9 mouse cellular contexts compared by ENCODE assay signal in the genomic region with DNA sequence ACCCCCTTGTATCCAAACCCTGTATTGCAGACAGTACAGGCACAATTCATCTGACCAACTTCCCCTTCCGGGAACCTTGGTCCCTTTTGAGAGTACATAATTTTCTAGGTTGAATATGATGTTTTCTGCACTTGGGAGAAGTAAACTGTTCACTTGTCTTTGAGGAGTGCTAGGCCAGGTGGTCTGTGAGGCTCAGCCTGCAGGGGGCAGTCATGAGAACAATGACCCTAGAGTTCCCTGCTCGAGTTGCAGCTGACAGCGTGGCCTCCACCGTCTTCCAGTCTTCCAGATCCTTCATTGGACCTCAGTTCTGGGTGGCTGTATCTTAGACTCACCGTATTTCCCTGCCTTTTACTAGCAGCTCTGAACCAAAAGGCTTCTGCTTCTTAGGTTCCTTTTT. TPM values are rescaled to one million over a fixed set of nuclear protein-coding genes. Genes with fewer than 3 reads are reported as not detected.
DNase-seq lines count a peak whose midpoint lies in the region; ATAC-seq and TF ChIP-seq lines count a peak whose summit lies in the region.
"Had no signal": no experiment of that assay in that cellular context is flagged by ENCODE, and none has a peak within 500 bp of the region (broad histone marks: within the 10 kb centered on the region; RNA-seq: fewer than 3 reads in every experiment).

No protein-coding gene starts in this region.

- H3K4me2 ChIP-seq in limb, embryonic 14.5 days (replicated peaks; ENCODE audit: low read depth, low read length, severe bottlenecking): no peak overlapping the region
- H3K4me2 ChIP-seq: midbrain, embryonic 12.5 days had no signal

- no peaks in the 10 kb centered on the region for H3K9me3 ChIP-seq in ES-Bruce4 (replicated peaks; ENCODE audit: control insufficient read depth, insufficient read depth, low read length, poor library complexity, severe bottlenecking)
- no peaks in the 10 kb centered on the region for H3K9me3 ChIP-seq in limb, embryonic 14.5 days (ENCODE audit: control insufficient read depth, low read length)
- H3K9me3 ChIP-seq: midbrain, embryonic 12.5 days had no signal

- TF ChIP-seq EP300 in ES-Bruce4 (IDR thresholded peaks at IDR 0.05; ENCODE audit: insufficient read depth, low read depth, low read length): no peak

- no peaks in the 10 kb centered on the region for H3K4me1 ChIP-seq in ES-Bruce4 (ENCODE audit: control insufficient read depth, insufficient read depth, low read length)
- H3K4me1 ChIP-seq in limb, embryonic 14.5 days (ENCODE audit: control insufficient read depth, insufficient read depth, low read length): peaks cover 7% of the 10 kb centered on the region

- no peak overlapping the region for H3K9ac ChIP-seq in ES-Bruce4 (ENCODE audit: low read depth, poor library complexity, severe bottlenecking)
- H3K9ac ChIP-seq in limb, embryonic 14.5 days (ENCODE audit: low read depth, low read length, severe bottlenecking): no peak overlapping the region
- H3K9ac ChIP-seq: midbrain, embryonic 12.5 days had no signal

- WGBS in limb, embryonic 14.5 days: 21% methylated on average over 5 of the region's 5 CpGs

- no peaks in the 10 kb centered on the region for H3K36me3 ChIP-seq in ES-Bruce4 (ENCODE audit: control insufficient read depth, insufficient read depth, low read length, poor library complexity, severe bottlenecking)
- no peaks in the 10 kb centered on the region for H3K36me3 ChIP-seq in limb, embryonic 14.5 days (ENCODE audit: control insufficient read depth, insufficient read depth, low read length)
- H3K36me3 ChIP-seq: midbrain, embryonic 12.5 days had no signal

- peak in 1 of 2 experiments; percentile 70 for DNase-seq in layer of hippocampus, adult 2 months (ENCODE audit: low spot score in 2 of 2)
- DNase-seq in layer of hippocampus, adult 9-10 months (ENCODE audit: low spot score): no peak
- peak; percentile 83 for DNase-seq in brain, adult 2 months (ENCODE audit: low read depth, low spot score)
- DNase-seq in gastrocnemius, postnatal 10 days: peak; percentile 76
- peak; percentile 50 for DNase-seq in limb, embryonic 14.5 days (ENCODE audit: low spot score)
- peak; percentile 68 for DNase-seq in right cerebral cortex, postnatal 14 days
- DNase-seq in urinary bladder, adult 2 months (ENCODE audit: low spot score): no peak

- no peak for ATAC-seq in limb, embryonic 14.5 days (ENCODE audit: low FRiP score, low read depth)

- TF ChIP-seq CTCF in layer of hippocampus, adult 2 months (conservative IDR thresholded peaks at IDR 0.05): peak; percentile 90
- TF ChIP-seq CTCF in ES-Bruce4 (IDR thresholded peaks at IDR 0.05; ENCODE audit: low read depth, low read length): peak; percentile 89

- H3K4me3 ChIP-seq in layer of hippocampus, adult 2 months: peak overlapping the region; percentile 28; the same call in 1 of the 2 replicates
- H3K4me3 ChIP-seq in ES-Bruce4 (ENCODE audit: low read depth, low read length): no peak overlapping the region
- H3K4me3 ChIP-seq in limb, embryonic 14.5 days (replicated peaks; ENCODE audit: low read length): no peak overlapping the region
- H3K4me3 ChIP-seq: midbrain, embryonic 12.5 days had no signal

- H3K27ac ChIP-seq in layer of hippocampus, adult 2 months: peak overlapping the region; percentile 90; the same call in 1 of the 2 replicates
- H3K27ac ChIP-seq in ES-Bruce4 (ENCODE audit: insufficient read depth, low read length): no peak overlapping the region
- H3K27ac ChIP-seq in limb, embryonic 14.5 days (replicated peaks; ENCODE audit: low read depth, low read length): no peak overlapping the region
- H3K27ac ChIP-seq: midbrain, embryonic 12.5 days had no signal

- peaks cover 8% of the 10 kb centered on the region; the same call in 1 of the 2 replicates for H3K27me3 ChIP-seq in ES-Bruce4 (ENCODE audit: control insufficient read depth, insufficient read depth, low read length, poor library complexity, severe bottlenecking)
- H3K27me3 ChIP-seq in limb, embryonic 14.5 days (ENCODE audit: control insufficient read depth, insufficient read depth, low read length): peaks cover 27% of the 10 kb centered on the region

- no peak for TF ChIP-seq POLR2A in ES-Bruce4 (IDR thresholded peaks at IDR 0.05; ENCODE audit: insufficient read depth, low read length)
- TF ChIP-seq POLR2A in limb, embryonic 14.5 days (IDR thresholded peaks at IDR 0.05; ENCODE audit: borderline replicate concordance, extremely low read depth, insufficient read depth, insufficient read length): no peak

RNA-seq across cellular contexts. Expression of a gene that starts 4.7 kb away (rescaled TPM):
- total RNA-seq in layer of hippocampus, adult 2 months (2021): 100 to 1,000 TPM in 1 of 2 experiments, 10 to 100 TPM in 1; 94.4 to 102 TPM
- polyA plus RNA-seq in ES-Bruce4 (2011; ENCODE audit: insufficient read depth, insufficient read length, low read depth, missing spikeins): 1.7 and 2.1 TPM in 2 replicates
- total RNA-seq in gastrocnemius, postnatal 10 days (2021): 10 to 100 TPM; 15.7 to 18.5 TPM
- polyA plus RNA-seq in limb, embryonic 14.5 days (2012; rRNA removed): 7.4 and 9.4 TPM in 2 replicates
- polyA plus RNA-seq in limb, embryonic 14.5 days (2014; fragmentation: Nextera tagmentation; extraction: Ambion mirVana): 0.57 and 1.1 TPM in 2 replicates
- 13.6 and 14.8 TPM in 2 replicates for polyA plus RNA-seq in urinary bladder, adult 2 months (2012; rRNA removed)

RNA-seq across cellular contexts. Expression of a gene that starts 33.8 kb away (rescaled TPM):
- total RNA-seq in layer of hippocampus, adult 2 months (2021): 10 to 100 TPM; 98.5 to 98.7 TPM
- polyA plus RNA-seq in ES-Bruce4 (2011; ENCODE audit: insufficient read depth, insufficient read length, low read depth, missing spikeins): 67.5 and 69.1 TPM in 2 replicates
- 10 to 100 TPM; 48.7 to 49.2 TPM for total RNA-seq in gastrocnemius, postnatal 10 days (2021)
- polyA plus RNA-seq in limb, embryonic 14.5 days (2012; rRNA removed): 76.7 and 112 TPM in 2 replicates
- polyA plus RNA-seq in limb, embryonic 14.5 days (2014; fragmentation: Nextera tagmentation; extraction: Ambion mirVana): 99.0 and 114 TPM in 2 replicates
- 69.2 and 74.7 TPM in 2 replicates for polyA plus RNA-seq in urinary bladder, adult 2 months (2012; rRNA removed)

Comparison
In these comparisons a context has a peak if more than half of its experiments do, and no peak if none do; other contexts are left out.
1. DNase-seq: peak in brain, adult 2 months (single experiment), gastrocnemius, postnatal 10 days (single experiment), limb, embryonic 14.5 days (single experiment) and right cerebral cortex, postnatal 14 days (single experiment); none in layer of hippocampus, adult 9-10 months (single experiment) and urinary bladder, adult 2 months (single experiment).